Mouse (Mus musculus): ENCODE data around the gene Pdlim3. TPM values are rescaled to one million over a fixed set of nuclear protein-coding genes. Genes with fewer than 3 reads are reported as not detected.

Pdlim3 gene
- total RNA-seq, 2 experiments from 2014 or later: 516 to 675 TPM

DNA sequence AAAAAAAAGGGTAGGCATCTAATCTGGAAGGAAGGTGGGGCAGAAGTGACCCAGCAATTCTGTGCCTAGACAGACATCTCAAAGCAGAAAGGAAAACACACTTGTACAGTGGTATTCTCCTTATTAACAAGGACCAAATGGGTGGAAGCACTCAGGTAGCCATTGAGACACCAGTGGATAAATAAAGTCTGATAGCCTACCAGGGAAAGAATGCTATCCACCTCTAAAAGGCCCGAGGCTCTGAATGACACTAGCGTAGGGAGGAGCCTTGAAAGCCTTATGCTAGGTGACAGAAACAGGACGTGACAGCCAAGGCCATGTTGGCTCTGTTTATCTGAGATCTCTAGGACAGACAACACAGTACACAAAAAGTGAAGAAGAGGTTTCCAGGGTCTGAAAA, 31.2 kb downstream of the Pdlim3 start:
- intact Hi-C loops (cut with DNase I): no loop called here
- no peak for TF ChIP-seq CTCF (IDR thresholded peaks at IDR 0.05)
- peak overlapping the region; percentile 89 for H3K27ac ChIP-seq
- DNase-seq: peak; percentile 23
- H3K4me3 ChIP-seq: peak overlapping the region; percentile 57

GRCm38 (mm10) chr8:45917040-45917679, 31.9 kb downstream of the Pdlim3 start:
- no peak for TF ChIP-seq CTCF (IDR thresholded peaks at IDR 0.05)
- DNase-seq: peak; percentile 72
- intact Hi-C loops (cut with DNase I): no loop called here
- Histone ChIP-seq H3K27ac (peak overlapping the region; percentile 89), H3K4me3 (peak overlapping the region; percentile 57)

- TF ChIP-seq CTCF (IDR thresholded peaks at IDR 0.05): no peak
- intact Hi-C loops (cut with DNase I): no loop called here
- no peak for DNase-seq
- peak overlapping the region; percentile 28 for H3K27ac ChIP-seq
- no peak overlapping the region for H3K4me3 ChIP-seq
These were observed 33.6 kb downstream of the Pdlim3 start for GRCm38 (mm10) chr8:45918891-45919290.

DNA sequence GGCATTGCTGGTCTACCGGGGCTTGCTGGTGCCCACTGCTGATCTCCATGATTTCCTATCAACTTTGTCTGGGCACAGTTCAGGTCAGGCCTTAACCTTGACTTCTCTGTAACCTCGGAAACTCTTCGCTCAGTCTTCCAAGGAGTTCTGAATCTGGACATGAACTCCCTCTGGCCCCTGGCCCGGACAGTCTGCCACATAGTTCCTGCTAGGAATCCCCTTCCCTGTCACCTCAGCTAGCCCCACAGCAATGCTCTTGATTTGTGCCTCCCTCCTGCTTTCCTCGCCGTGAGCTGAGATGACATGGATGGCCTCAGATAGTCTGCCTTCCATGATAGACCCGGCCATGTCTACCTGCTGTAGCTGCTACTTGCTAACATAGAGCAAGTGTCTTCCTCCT, 35.1 kb downstream of the Pdlim3 start:
- no peak for TF ChIP-seq CTCF (IDR thresholded peaks at IDR 0.05)
- DNase-seq: peak; percentile 70
- H3K4me3 ChIP-seq: no peak overlapping the region
- peak overlapping the region; percentile 57 for H3K27ac ChIP-seq
- intact Hi-C loops (cut with DNase I): no loop called here

- H3K4me3 ChIP-seq: no peak overlapping the region
- peak overlapping the region; percentile 57; the same call in 1 of the 2 replicates for H3K27ac ChIP-seq
- TF ChIP-seq CTCF (IDR thresholded peaks at IDR 0.05): no peak
- intact Hi-C loops (cut with DNase I): no loop called here
- peak; percentile 34 for DNase-seq
These were observed 36.9 kb downstream of the Pdlim3 start for GRCm38 (mm10) chr8:45922116-45922515.

- TF ChIP-seq CTCF (IDR thresholded peaks at IDR 0.05): no peak
- peak; percentile 96 for DNase-seq
- Histone ChIP-seq H3K27ac (no peak within 1 kb of the TSS), H3K4me3 (peak within 1 kb of the TSS; percentile 62)
- intact Hi-C loops (cut with DNase I): loop anchor here (1.0 to 5.0 kb wide), 4 partner anchors 117 to 495 kb away; no protein-coding TSS in a partner anchor
These were observed 49.3 kb downstream of the Pdlim3 start, which contains the start of gene Ccdc110 for GRCm38 (mm10) chr8:45934582-45935014. Gene Ccdc110 (plus strand): TSS chr8:45934619.

DNA sequence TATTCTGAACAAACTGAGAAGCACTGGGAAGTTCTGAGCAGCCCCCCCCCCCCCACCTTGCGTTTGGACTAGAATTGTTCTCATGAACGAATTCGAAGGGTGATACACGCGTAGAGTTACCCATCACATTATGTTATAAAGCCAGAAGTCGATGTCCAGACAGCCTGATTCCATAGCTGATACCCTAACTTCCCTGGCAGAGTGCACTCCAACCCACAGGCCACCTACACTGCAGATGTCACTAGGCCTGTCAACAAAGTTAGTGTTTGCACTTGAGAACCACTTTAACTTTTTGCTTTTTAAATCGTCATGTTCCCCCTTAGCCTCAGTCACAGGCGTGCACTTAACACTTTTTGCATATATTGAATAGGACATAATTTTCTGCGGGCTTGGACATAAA, 51.7 kb downstream of the Pdlim3 start:
- no peak overlapping the region for H3K27ac ChIP-seq
- intact Hi-C loops (cut with DNase I): no loop called here
- no peak for DNase-seq
- no peak overlapping the region for H3K4me3 ChIP-seq
- TF ChIP-seq CTCF (IDR thresholded peaks at IDR 0.05): no peak

DNA sequence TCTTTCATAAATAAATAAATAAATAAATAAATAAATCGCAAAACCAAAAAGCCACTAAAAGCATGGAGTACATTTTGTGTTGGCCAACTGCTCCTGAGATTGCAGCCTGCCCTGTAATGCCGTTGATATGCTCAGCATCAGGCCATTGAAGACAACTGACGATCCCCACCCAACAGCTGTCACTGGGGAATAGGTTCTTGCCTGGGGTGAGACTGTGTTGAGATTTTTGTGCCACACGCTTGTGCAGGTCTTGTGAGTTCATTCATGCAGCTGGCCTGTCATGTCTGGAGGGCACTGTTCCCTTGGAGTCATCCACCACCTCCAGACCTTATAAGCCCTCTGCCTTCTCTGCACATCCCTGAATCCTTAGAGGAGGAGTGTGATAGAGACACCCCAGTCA, 61.0 kb downstream of the Pdlim3 start:
- no peak overlapping the region for H3K4me3 ChIP-seq
- DNase-seq: no peak
- no peak overlapping the region for H3K27ac ChIP-seq
- intact Hi-C loops (cut with DNase I): no loop called here
- TF ChIP-seq CTCF (IDR thresholded peaks at IDR 0.05): no peak

- no peak for DNase-seq
- no peak overlapping the region for H3K27ac ChIP-seq
- no peak for TF ChIP-seq CTCF (IDR thresholded peaks at IDR 0.05)
- intact Hi-C loops (cut with DNase I): no loop called here
- no peak overlapping the region for H3K4me3 ChIP-seq
These were observed 65.4 kb downstream of the Pdlim3 start for GRCm38 (mm10) chr8:45950622-45951021.

Other genes with a start within 250 kb of the Pdlim3 start
- gene Ccdc110, start 49.2 kb downstream of the Pdlim3 start, total RNA-seq (2021): not detected
- under 1 TPM; 0.28 to 0.59 TPM for gene 1700029J07Rik, start 89.8 kb downstream of the Pdlim3 start, total RNA-seq (2021)
- 10 to 100 TPM; 36.0 to 43.8 TPM for gene Ufsp2, start 90.1 kb downstream of the Pdlim3 start, total RNA-seq (2021)
- gene Lrp2bp, start 113.8 kb downstream of the Pdlim3 start, total RNA-seq (2021): 1 to 10 TPM; 1.9 to 2.2 TPM
- 1 to 10 TPM; 1.9 to 6.2 TPM for gene Ankrd37, start 120.2 kb downstream of the Pdlim3 start, total RNA-seq (2021)

Data from gastrocnemius, adult 2 months (tissue).